Mouse (Mus musculus) midbrain, embryonic 16.5 days (tissue): ENCODE data around the gene Decr2. TPM values are rescaled to one million over a fixed set of nuclear protein-coding genes. Genes with fewer than 3 reads are reported as not detected.
A peak's percentile ranks its signal among the peaks of the same experiment; 100 is the strongest.

Source experiments
- ATAC-seq: fragments of 200-750 bp; cut with Nextera tagmentation; 2 replicates; pipeline ENCODE4 v1.8.0; 2017; ENCODE audit warnings: moderate TSS enrichment
- H3K27ac ChIP-seq: fragments of 300-500 bp; sonication (generic); 2 replicates; pipeline ENCODE4 v1.5.1; 2014; ENCODE audit warnings: mild to moderate bottlenecking, low read length, mixed read lengths
- H3K27me3 ChIP-seq: fragments of 300-500 bp; sonication (generic); 2 replicates; pipeline ENCODE4 v1.6.1; 2014; ENCODE audit warnings: low read depth, low read length, mixed read lengths; ENCODE audit not compliant: control insufficient read depth, insufficient read depth
- H3K36me3 ChIP-seq: fragments of 300-500 bp; sonication (generic); 2 replicates; pipeline ENCODE4 v1.6.1; 2014; ENCODE audit warnings: mild to moderate bottlenecking, low read length, moderate library complexity, mixed read lengths; ENCODE audit not compliant: control insufficient read depth, insufficient read depth
- H3K4me1 ChIP-seq: fragments of 300-500 bp; sonication (generic); 2 replicates; pipeline ENCODE4 v1.6.1; 2014; ENCODE audit warnings: mild to moderate bottlenecking, low read length, mixed read lengths; ENCODE audit not compliant: control insufficient read depth, insufficient read depth
- H3K4me2 ChIP-seq: fragments of 300-500 bp; sonication (generic); 2 replicates; pipeline ENCODE4 v1.6.1; 2014; ENCODE audit warnings: mild to moderate bottlenecking, low read length, mixed read lengths
- H3K4me3 ChIP-seq: fragments of 300-500 bp; sonication (generic); 2 replicates; pipeline ENCODE4 v1.5.1; 2014; ENCODE audit warnings: low read depth, mild to moderate bottlenecking, low read length, moderate library complexity, mixed read lengths
- H3K9ac ChIP-seq: fragments of 300-500 bp; sonication (generic); 2 replicates; pipeline ENCODE4 v1.6.1; 2014; ENCODE audit warnings: low read depth, low read length, mixed read lengths
- H3K9me3 ChIP-seq: fragments of 300-500 bp; sonication (generic); replicated peaks from 2 replicates; pipeline ENCODE4 v1.6.1; 2014; ENCODE audit warnings: mild to moderate bottlenecking, low read length, mixed read lengths; ENCODE audit not compliant: control insufficient read depth, poor library complexity, severe bottlenecking
- WGBS: fragments of 180-500 bp; shearing (Covaris S2); extraction: QIAGEN DNeasy Blood & Tissue Kit; methylation state at CpG from one replicate; pipeline ENCODE4 v1.1.7; 2014; 5-methylcytosine and 5-hydroxymethylcytosine counted together
- polyA plus RNA-seq: library from polyadenylated mRNA; unstranded; fragments of >200 nt; fragmentation: Nextera tagmentation; extraction: Ambion mirVana; gene quantifications from 2 replicates; pipeline ENCODE4 v1.2.1, GENCODE M21; 2015

The Decr2 gene
- 38.2 and 41.3 TPM in 2 replicates for polyA plus RNA-seq

DNA sequence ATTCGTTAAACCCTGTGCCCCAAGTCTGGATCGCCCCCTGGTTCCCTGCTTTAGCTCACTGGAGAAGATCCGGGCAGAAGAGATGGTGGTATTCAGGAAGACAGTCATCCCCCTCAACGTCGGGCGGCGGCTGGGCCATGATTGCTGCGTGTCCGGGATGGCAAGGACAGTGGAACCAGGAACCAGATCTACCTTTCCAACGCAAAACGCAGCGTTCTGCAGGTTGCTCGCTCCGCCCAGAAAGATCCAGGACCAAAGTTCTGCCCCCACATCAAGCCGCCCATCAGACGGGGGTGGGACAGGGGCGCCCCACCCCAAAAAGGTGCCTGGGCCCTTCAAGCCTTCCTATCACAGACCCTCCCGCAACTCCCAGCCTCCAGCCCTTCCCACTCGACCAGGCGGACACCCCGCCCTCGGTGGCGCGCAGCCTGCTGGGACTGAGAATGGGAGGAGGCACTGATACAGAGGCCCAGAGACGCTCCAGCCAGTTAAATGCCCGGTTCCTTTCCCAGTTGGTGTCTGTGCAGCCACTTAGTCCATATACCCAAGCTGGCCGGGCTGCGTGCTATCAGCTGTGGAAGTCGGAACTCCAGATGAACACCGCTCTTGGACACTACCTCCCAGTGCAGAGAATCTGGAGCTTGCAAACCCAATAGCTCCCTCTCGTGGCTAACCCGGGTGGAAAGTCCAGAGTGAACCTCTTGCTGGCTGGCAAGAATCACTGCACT is at the start of gene Decr2:
TSS of gene Decr2 (minus strand) at position 433 of the 728 bp plus-strand sequence.
- Histone ChIP-seq H3K9me3 (no peaks in the 10 kb centered on the region), H3K27ac (peak within 1 kb of the TSS; percentile 89), H3K4me2 (peak within 1 kb of the TSS; percentile 84), H3K36me3 (no peaks in the 10 kb centered on the region), H3K9ac (peak within 1 kb of the TSS; percentile 76), H3K27me3 (no peaks in the 10 kb centered on the region), H3K4me1 (peaks cover 8% of the 10 kb centered on the region; the same call in 1 of the 2 replicates), H3K4me3 (peak within 1 kb of the TSS; percentile 62)
- WGBS = 2% methylated on average over 32 of the region's 32 CpGs
- ATAC-seq = peak; percentile 86

DNA sequence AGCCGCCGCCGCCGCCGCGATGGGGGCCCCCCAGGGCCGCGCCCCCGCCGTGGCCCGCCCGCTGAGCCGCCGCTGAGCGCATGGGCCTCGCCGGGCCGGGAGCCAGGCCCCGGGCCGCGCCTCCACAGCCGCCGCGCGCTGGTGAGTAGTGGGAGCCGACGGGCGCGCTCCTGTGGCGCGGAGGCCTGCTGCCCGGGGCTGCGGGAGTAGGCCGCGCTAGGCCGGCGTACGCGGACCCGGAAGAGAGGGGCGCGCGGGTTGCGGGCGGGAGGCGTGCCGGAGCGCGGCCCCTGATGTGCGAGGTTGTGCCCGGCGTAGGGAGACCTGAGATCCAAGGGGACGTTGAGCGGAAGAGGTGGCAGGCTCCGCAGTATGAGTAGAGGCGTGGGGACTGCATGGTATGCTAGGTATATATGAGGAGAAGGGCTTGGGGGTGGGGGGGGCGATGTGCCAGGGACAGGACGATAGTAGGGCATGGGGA is 48.8 kb upstream of the Decr2 start:
- peak overlapping the region; percentile 86 for H3K4me2 ChIP-seq
- peaks cover 32% of the 10 kb centered on the region for H3K4me1 ChIP-seq
- WGBS = under 1% methylated on average over 50 of the region's 58 CpGs

DNA sequence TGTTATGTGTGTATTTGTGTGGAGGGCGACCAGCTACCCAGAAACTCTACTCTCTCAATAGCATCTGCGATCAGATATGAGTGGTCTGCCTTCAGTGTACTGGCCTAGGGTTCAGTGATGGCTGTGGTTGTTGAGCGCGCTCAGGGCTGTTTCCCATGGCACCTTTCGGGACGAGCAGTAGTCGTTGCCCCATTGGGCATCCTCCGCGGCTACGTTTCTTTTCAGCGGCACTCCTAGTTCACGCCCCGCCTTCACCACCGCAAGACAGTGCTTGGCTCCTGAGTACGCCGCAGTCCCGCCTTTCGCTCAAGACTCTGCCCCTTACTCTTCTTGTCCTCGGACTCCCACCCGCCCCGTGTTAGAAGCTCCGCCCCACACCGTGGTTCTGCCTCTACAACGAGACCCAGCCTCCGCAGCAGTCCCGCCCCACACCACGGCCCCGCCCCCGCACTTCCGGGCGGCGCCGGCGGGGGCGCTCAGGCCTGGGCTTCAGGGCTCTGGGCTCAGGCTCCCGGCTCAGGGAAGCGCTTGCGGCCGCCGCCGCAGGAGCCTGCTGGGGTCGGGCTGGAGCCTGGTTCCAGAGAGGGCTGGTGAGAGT is 48.2 kb upstream of the Decr2 start, which contains the start of gene Axin1:
TSS of gene Axin1 (plus strand) at position 450 of the 598 bp plus-strand sequence.
- under 1% methylated on average over 42 of the region's 42 CpGs for WGBS
- peak; percentile 96 for ATAC-seq
- Histone ChIP-seq H3K4me2 (peak within 1 kb of the TSS; percentile 86), H3K27ac (peak within 1 kb of the TSS; percentile 90), H3K9ac (peak within 1 kb of the TSS; percentile 98), H3K4me3 (peak within 1 kb of the TSS; percentile 95), H3K27me3 (no peaks in the 10 kb centered on the region), H3K9me3 (no peaks in the 10 kb centered on the region), H3K4me1 (peaks cover 34% of the 10 kb centered on the region), H3K36me3 (peaks cover 3% of the 10 kb centered on the region)

More for the DNA sequence above, 48.8 kb upstream of the Decr2 start:
- H3K27ac ChIP-seq = peak overlapping the region; percentile 90
- no peaks in the 10 kb centered on the region for H3K9me3 ChIP-seq
- peaks cover 8% of the 10 kb centered on the region for H3K36me3 ChIP-seq
- H3K4me3 ChIP-seq = peak overlapping the region; percentile 95
- H3K27me3 ChIP-seq = no peaks in the 10 kb centered on the region
- ATAC-seq = peak; percentile 74
- H3K9ac ChIP-seq = peak overlapping the region; percentile 98

DNA sequence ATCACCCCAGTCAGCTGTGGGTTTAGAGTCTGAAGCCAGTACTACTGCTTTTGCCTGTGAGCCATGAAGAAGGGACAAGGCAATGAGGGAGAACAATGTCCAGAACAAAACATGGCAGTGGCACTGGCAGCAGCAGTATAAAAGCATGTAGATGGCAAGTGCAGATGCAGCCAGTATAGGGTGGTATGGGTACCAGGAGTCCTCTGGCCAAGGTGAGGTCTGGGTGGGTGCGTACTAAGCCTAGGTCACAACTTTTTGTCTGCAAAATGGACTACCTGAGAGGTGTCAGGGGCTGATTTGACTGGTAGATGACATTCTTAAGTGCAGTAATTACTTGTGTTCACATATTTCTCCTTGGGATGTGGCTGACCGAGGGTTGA is 47.6 kb upstream of the Decr2 start:
- ATAC-seq = 0 out of 2 replicates have a peak, but pooled peaks have one; percentile 4
- peak overlapping the region; percentile 86 for H3K4me2 ChIP-seq

DNA sequence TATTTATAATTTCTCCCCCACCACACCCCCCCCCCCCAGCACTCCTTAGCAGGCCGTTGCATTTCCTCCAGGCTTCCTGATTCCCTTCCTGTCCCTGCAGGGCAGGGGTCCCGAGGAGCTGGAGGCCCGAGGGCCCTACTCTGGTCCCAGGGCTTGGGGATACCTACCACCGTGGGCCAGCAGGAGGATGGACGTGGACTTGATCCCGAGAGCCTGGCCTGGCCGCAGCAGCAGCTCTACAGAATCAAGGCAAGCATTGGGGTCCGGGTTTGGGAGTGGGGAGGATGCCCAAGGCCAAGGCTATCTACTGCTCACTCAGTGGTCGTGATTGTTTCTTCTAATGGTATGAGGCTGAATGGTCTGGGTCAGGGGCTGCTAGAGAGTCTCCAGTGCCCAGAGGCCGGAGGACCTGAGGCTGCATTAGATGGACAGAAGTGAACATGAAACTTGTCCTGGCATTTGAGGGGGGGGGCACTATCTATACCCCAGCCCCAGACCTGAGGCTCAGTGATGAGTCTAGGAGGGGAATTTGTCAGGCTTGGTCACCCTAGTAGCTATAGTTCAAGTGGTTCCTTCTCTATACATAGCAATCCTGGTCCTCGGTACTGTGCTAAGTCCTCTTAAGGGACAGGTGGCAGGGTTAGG is 47.1 kb upstream of the Decr2 start:
- no peaks in the 10 kb centered on the region for H3K36me3 ChIP-seq
- H3K27me3 ChIP-seq = no peaks in the 10 kb centered on the region
- no peaks in the 10 kb centered on the region for H3K9me3 ChIP-seq
- no peak overlapping the region for H3K27ac ChIP-seq
- no peak overlapping the region for H3K4me3 ChIP-seq
- 89% methylated on average over 11 of the region's 11 CpGs for WGBS
- peaks cover 42% of the 10 kb centered on the region for H3K4me1 ChIP-seq
- H3K4me2 ChIP-seq = no peak overlapping the region
- no peak overlapping the region for H3K9ac ChIP-seq
- no peak for ATAC-seq

More for the DNA sequence above, 47.6 kb upstream of the Decr2 start:
- Histone ChIP-seq H3K36me3 (no peaks in the 10 kb centered on the region), H3K9ac (0 out of 2 replicates have a peak overlapping the region, but pooled peaks have one; percentile 98), H3K27ac (peak overlapping the region; percentile 43), H3K4me3 (peak overlapping the region; percentile 95), H3K4me1 (peaks cover 39% of the 10 kb centered on the region), H3K9me3 (no peaks in the 10 kb centered on the region), H3K27me3 (no peaks in the 10 kb centered on the region)
- 69% methylated on average over 2 of the region's 2 CpGs for WGBS

DNA sequence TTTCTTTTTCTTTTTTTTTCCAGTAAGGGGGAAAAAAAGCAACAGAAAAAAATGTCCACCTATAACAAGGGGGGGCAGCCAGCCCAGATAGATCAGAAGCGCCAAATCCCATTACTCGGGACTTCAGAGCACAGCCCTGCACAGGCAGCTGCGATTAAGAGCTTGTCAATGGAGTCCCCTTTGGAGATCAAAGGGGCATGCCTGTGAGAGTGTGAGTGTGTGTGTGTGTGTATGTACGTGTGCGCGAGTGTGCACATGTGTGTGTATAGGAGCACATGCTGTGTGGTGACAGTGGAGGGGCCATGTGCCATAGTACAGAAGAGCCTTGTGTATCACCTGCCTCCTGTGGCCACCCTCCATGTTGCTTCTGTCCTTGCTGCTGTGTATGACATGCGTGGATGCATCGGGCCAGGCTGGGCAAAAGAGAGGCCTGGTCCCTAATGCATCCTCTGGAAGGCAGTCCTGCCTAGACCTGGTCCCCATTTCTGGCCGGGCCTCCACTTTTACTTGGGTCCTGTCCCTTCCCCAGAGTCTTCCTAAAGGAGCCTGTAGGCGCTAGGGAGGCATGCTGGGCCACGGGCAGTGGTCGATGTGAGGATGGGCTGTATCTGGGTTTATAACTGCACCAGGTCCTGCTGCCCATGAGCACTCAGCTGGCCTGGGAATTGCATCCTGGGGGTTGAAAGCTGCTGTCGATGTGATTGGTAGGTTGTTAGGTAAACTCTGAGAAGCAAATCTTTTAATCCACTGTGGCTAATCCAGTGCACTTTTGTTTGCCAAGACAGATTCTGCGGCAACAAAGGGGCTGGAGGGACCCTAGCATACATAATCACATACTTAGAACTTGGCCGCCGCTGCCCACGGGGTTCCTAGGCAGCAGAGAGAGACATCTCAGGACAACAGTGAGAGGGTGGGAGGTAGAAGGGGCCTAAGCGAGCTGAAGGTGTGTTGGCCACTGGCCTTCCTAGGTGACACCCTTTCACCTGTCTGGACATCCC is 42.0 kb upstream of the Decr2 start:
- Histone ChIP-seq H3K27ac (peak overlapping the region; percentile 82), H3K4me3 (peak overlapping the region; percentile 44), H3K9me3 (no peaks in the 10 kb centered on the region), H3K4me1 (peaks cover 16% of the 10 kb centered on the region), H3K9ac (peak overlapping the region; percentile 72), H3K36me3 (peaks cover 12% of the 10 kb centered on the region), H3K4me2 (peak overlapping the region; percentile 75), H3K27me3 (no peaks in the 10 kb centered on the region)
- peak; percentile 47; the same call in 1 of the 2 replicates for ATAC-seq
- 31% methylated on average over 18 of the region's 18 CpGs for WGBS

DNA sequence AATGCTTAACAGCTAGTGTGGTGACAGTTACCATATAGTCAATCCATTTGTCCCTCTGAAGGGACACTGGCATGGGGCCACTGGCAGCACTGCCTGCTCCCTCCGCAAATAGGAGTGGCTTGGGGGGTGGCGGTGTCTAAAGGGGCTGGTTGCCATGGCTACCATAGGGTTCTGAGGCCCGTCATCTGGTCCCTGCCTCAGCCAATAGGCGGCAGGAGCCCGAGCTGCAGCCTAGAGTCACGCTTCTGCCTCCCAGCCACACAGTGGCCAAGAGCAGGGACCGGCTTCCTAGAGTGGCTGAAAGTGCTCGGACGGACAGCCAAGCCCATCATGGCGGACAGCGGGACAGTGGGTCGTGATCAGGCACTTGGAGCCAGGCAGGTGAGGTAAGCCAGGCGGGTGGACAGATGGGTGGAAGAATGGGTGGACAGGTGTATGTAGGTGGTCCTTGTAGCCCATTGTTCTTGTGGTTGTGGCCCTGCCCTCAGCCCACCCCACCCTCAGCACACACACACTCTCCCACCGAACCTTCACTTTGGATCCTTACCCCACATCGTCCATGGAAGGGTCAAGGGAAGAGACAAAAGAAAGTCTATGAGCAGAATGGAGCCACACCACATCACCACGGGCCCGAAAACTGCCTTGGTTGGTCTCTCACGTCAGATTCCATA is 41.1 kb upstream of the Decr2 start:
- Histone ChIP-seq H3K4me1 (peaks cover 16% of the 10 kb centered on the region), H3K9ac (peak overlapping the region; percentile 72), H3K27ac (peak overlapping the region; percentile 82), H3K4me2 (peak overlapping the region; percentile 75), H3K4me3 (peak overlapping the region; percentile 44), H3K9me3 (no peaks in the 10 kb centered on the region), H3K27me3 (no peaks in the 10 kb centered on the region), H3K36me3 (peaks cover 20% of the 10 kb centered on the region)
- ATAC-seq = peak; percentile 86
- 29% methylated on average over 18 of the region's 18 CpGs for WGBS
